In the genomic region with DNA sequence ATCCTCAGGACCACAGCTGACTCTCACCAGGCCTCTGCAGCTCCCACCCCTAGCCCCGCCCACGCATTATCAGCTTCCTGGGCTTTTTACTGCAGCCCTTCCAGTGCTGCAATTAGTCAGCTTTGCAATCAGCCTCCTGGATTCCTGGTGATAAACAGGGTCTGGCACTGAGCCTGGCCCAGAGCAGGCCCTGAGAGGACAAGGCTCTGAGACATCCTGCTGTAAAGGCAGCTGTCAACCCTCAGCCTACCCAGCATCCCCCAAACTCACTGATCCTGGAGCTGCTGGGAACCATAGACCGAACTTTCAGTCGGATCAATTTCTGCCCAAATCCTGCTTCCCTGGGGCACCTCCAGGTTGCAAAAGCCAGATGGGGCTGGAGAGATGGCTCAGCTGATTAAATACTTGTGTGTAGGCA, we compare ENCODE assay signal across 9 mouse cellular contexts. TPM values are rescaled to one million over a fixed set of nuclear protein-coding genes. Genes with fewer than 3 reads are reported as not detected.
DNase-seq lines count a peak whose midpoint lies in the region; ATAC-seq lines count a peak whose summit lies in the region.
"Had no signal": no experiment of that assay in that cellular context is flagged by ENCODE, and none has a peak within 500 bp of the region (broad histone marks: within the 10 kb centered on the region; RNA-seq: fewer than 3 reads in every experiment).

No protein-coding gene starts in this region.

- no peaks in the 10 kb centered on the region for H3K27me3 ChIP-seq in kidney, embryonic 15.5 days
- H3K27me3 ChIP-seq in midbrain, embryonic 14.5 days (ENCODE audit: control insufficient read depth, insufficient read depth, low read length), result no peaks in the 10 kb centered on the region

- DNase-seq in ovary, adult 18-20 months (ENCODE audit: low spot score), result peak; percentile 8
- no peak for DNase-seq in ovary, postnatal 36 days (ENCODE audit: low spot score)
- peak; percentile 43 to 59 for DNase-seq in cerebellum, postnatal 14 days
- DNase-seq in gonadal fat pad, adult 2 months (ENCODE audit: low read depth), result peak; percentile 57
- DNase-seq in midbrain, embryonic 14.5 days, result peak; percentile 64
- DNase-seq in urinary bladder, postnatal 36 days (ENCODE audit: low spot score in 2 of 2), result no peak

- WGBS in kidney, embryonic 15.5 days, result 30% methylated on average over 4 of the region's 4 CpGs
- WGBS in midbrain, embryonic 14.5 days, result 25% methylated on average over 4 of the region's 4 CpGs

- H3K4me1 ChIP-seq in kidney, embryonic 15.5 days, result peaks cover 27% of the 10 kb centered on the region
- H3K4me1 ChIP-seq in midbrain, embryonic 14.5 days (ENCODE audit: control insufficient read depth, insufficient read depth, low read length), result no peaks in the 10 kb centered on the region

- no peak overlapping the region for H3K4me2 ChIP-seq in kidney, embryonic 15.5 days
- H3K4me2 ChIP-seq in midbrain, embryonic 14.5 days (ENCODE audit: low read length), result no peak overlapping the region

- H3K36me3 ChIP-seq in kidney, embryonic 15.5 days, result no peaks in the 10 kb centered on the region
- no peaks in the 10 kb centered on the region for H3K36me3 ChIP-seq in midbrain, embryonic 14.5 days (ENCODE audit: control insufficient read depth, insufficient read depth, low read length)

- no peaks in the 10 kb centered on the region for H3K9me3 ChIP-seq in kidney, embryonic 15.5 days (replicated peaks)
- no peaks in the 10 kb centered on the region for H3K9me3 ChIP-seq in midbrain, embryonic 14.5 days (ENCODE audit: control insufficient read depth, low read length)

- ATAC-seq in kidney, embryonic 15.5 days (replicated peaks; ENCODE audit: low FRiP score), result peak; percentile 65; the same call in 1 of the 2 replicates
- ATAC-seq in midbrain, embryonic 14.5 days (ENCODE audit: low FRiP score, low TSS enrichment), result peak; percentile 48; the same call in 1 of the 2 replicates
- no peak for ATAC-seq in granulocyte monocyte progenitor cell, adult 5-6 weeks (replicated peaks; ENCODE audit: poor library complexity, severe bottlenecking)

- peak overlapping the region; percentile 45; the same call in 1 of the 2 replicates for H3K27ac ChIP-seq in kidney, embryonic 15.5 days
- H3K27ac ChIP-seq in midbrain, embryonic 14.5 days (replicated peaks; ENCODE audit: low read depth, low read length), result peak overlapping the region; percentile 61
- H3K27ac ChIP-seq: left cerebral cortex, adult 2 months had no signal

- H3K4me3 ChIP-seq in kidney, embryonic 15.5 days (replicated peaks), result no peak overlapping the region
- H3K4me3 ChIP-seq in midbrain, embryonic 14.5 days (replicated peaks; ENCODE audit: low read depth, low read length), result no peak overlapping the region
- H3K4me3 ChIP-seq: left cerebral cortex, adult 2 months had no signal

- H3K9ac ChIP-seq in kidney, embryonic 15.5 days, result no peak overlapping the region
- H3K9ac ChIP-seq in midbrain, embryonic 14.5 days (replicated peaks; ENCODE audit: low read length), result no peak overlapping the region

RNA-seq across cellular contexts. Expression of gene Dnah17, which starts 3.3 kb away (rescaled TPM):
- 0.16 and 0.25 TPM in 2 replicates for polyA plus RNA-seq in gonadal fat pad, adult 2 months (2012; rRNA removed)
- polyA plus RNA-seq in kidney, embryonic 15.5 days (2015; fragmentation: Nextera tagmentation; extraction: Ambion mirVana), result 0.17 and 0.22 TPM in 2 replicates
- 0.20 and 0.30 TPM in 2 replicates for polyA plus RNA-seq in midbrain, embryonic 14.5 days (2014; fragmentation: Nextera tagmentation; extraction: Ambion mirVana)
- total RNA-seq in granulocyte monocyte progenitor cell, adult 5-6 weeks (2014; fragmentation: Nextera tagmentation), result 0.13 TPM in 1 of 2 replicates, not detected in the other
- not detected in 2 replicates for total RNA-seq in granulocyte monocyte progenitor cell, adult 5-6 weeks (2017)

Comparison
In these comparisons a context has a peak if more than half of its experiments do, and no peak if none do; other contexts are left out.
1. DNase-seq: peak in ovary, adult 18-20 months (single experiment), cerebellum, postnatal 14 days (2 of 2), gonadal fat pad, adult 2 months (single experiment) and midbrain, embryonic 14.5 days (single experiment); none in ovary, postnatal 36 days (single experiment) and urinary bladder, postnatal 36 days (0 of 2).